Mouse (Mus musculus): ENCODE measurements at regions not wholly inside any gene's neighbourhood (a gene's known extent, or its start where the extent isn't known, plus 50 kb on each side); places are given as distances from the start of the nearest gene placed in this dataset.

- Histone ChIP-seq H3K4me2 (ENCODE audit: low read length) (no peak overlapping the region), H3K4me3 (replicated peaks; ENCODE audit: low read depth, low read length) (no peak overlapping the region), H3K36me3 (ENCODE audit: control insufficient read depth, insufficient read depth, low read length) (no peaks in the 10 kb centered on the region), H3K9me3 (ENCODE audit: control insufficient read depth, low read length) (no peaks in the 10 kb centered on the region), H3K4me1 (ENCODE audit: control insufficient read depth, insufficient read depth, low read length) (no peaks in the 10 kb centered on the region), H3K9ac (replicated peaks; ENCODE audit: low read length) (no peak overlapping the region), H3K27ac (replicated peaks; ENCODE audit: low read depth, low read length) (no peak overlapping the region), H3K27me3 (ENCODE audit: control insufficient read depth, insufficient read depth, low read length) (no peaks in the 10 kb centered on the region)
- DNase-seq, result no peak
- ATAC-seq (ENCODE audit: low FRiP score, low TSS enrichment), result no peak
- 86% methylated on average over 2 of the region's 2 CpGs for WGBS
These were observed 98.0 kb downstream of the Arrdc3 start for GRCm38 (mm10) chr13:80981201-80981600.

DNA sequence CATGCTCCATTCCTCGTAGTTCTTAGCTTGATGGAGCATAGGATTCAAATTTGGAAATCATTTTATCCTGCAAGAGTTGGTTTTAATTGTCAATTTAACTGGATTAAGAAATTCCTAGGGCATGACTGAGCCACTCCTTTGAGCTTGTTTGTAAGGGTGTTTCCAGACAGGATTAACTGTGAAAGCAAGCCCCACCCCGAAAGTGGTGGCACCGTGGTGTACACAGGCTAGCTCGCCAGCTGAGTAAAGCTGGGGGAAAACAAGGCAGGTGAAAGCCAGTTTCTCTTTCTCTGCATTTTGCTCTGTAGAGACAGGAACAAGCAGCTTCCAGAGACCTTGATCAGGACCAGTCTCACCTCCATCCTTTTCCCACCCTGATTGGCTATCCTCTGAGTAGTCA lies 103.5 kb downstream of the Arrdc3 start:
- Histone ChIP-seq H3K9ac (replicated peaks; ENCODE audit: low read length) (no peak overlapping the region), H3K9me3 (ENCODE audit: control insufficient read depth, low read length) (no peaks in the 10 kb centered on the region), H3K36me3 (ENCODE audit: control insufficient read depth, insufficient read depth, low read length) (no peaks in the 10 kb centered on the region), H3K4me3 (replicated peaks; ENCODE audit: low read depth, low read length) (no peak overlapping the region), H3K27me3 (ENCODE audit: control insufficient read depth, insufficient read depth, low read length) (no peaks in the 10 kb centered on the region), H3K27ac (replicated peaks; ENCODE audit: low read depth, low read length) (no peak overlapping the region), H3K4me2 (ENCODE audit: low read length) (no peak overlapping the region), H3K4me1 (ENCODE audit: control insufficient read depth, insufficient read depth, low read length) (no peaks in the 10 kb centered on the region; the same call in 1 of the 2 replicates)
- DNase-seq, result peak; percentile 8
- WGBS, result 10% methylated on average over 4 of the region's 4 CpGs
- no peak for ATAC-seq (ENCODE audit: low FRiP score, low TSS enrichment)

- Histone ChIP-seq H3K4me1 (ENCODE audit: control insufficient read depth, insufficient read depth, low read length) (no peaks in the 10 kb centered on the region; the same call in 1 of the 2 replicates), H3K36me3 (ENCODE audit: control insufficient read depth, insufficient read depth, low read length) (no peaks in the 10 kb centered on the region), H3K4me3 (replicated peaks; ENCODE audit: low read depth, low read length) (no peak overlapping the region), H3K4me2 (ENCODE audit: low read length) (no peak overlapping the region), H3K9ac (replicated peaks; ENCODE audit: low read length) (no peak overlapping the region), H3K27ac (replicated peaks; ENCODE audit: low read depth, low read length) (no peak overlapping the region), H3K9me3 (ENCODE audit: control insufficient read depth, low read length) (no peaks in the 10 kb centered on the region), H3K27me3 (ENCODE audit: control insufficient read depth, insufficient read depth, low read length) (no peaks in the 10 kb centered on the region)
- ATAC-seq (ENCODE audit: low FRiP score, low TSS enrichment) (no peak), DNase-seq (no peak)
- 85% methylated on average over 5 of the region's 5 CpGs for WGBS
These were observed 106.6 kb downstream of the Arrdc3 start for GRCm38 (mm10) chr13:80989756-80990155.

- Histone ChIP-seq H3K9me3 (ENCODE audit: control insufficient read depth, low read length) (no peaks in the 10 kb centered on the region), H3K9ac (replicated peaks; ENCODE audit: low read length) (no peak overlapping the region), H3K4me3 (replicated peaks; ENCODE audit: low read depth, low read length) (no peak overlapping the region), H3K27me3 (ENCODE audit: control insufficient read depth, insufficient read depth, low read length) (no peaks in the 10 kb centered on the region), H3K27ac (replicated peaks; ENCODE audit: low read depth, low read length) (no peak overlapping the region), H3K4me1 (ENCODE audit: control insufficient read depth, insufficient read depth, low read length) (no peaks in the 10 kb centered on the region), H3K36me3 (ENCODE audit: control insufficient read depth, insufficient read depth, low read length) (no peaks in the 10 kb centered on the region), H3K4me2 (ENCODE audit: low read length) (no peak overlapping the region)
- 75% methylated on average over 2 of the region's 2 CpGs for WGBS
- ATAC-seq (ENCODE audit: low FRiP score, low TSS enrichment) (peak; percentile 38; the same call in 1 of the 2 replicates), DNase-seq (no peak)
These were observed 109.2 kb downstream of the Arrdc3 start for GRCm38 (mm10) chr13:80992342-80992741.

DNA sequence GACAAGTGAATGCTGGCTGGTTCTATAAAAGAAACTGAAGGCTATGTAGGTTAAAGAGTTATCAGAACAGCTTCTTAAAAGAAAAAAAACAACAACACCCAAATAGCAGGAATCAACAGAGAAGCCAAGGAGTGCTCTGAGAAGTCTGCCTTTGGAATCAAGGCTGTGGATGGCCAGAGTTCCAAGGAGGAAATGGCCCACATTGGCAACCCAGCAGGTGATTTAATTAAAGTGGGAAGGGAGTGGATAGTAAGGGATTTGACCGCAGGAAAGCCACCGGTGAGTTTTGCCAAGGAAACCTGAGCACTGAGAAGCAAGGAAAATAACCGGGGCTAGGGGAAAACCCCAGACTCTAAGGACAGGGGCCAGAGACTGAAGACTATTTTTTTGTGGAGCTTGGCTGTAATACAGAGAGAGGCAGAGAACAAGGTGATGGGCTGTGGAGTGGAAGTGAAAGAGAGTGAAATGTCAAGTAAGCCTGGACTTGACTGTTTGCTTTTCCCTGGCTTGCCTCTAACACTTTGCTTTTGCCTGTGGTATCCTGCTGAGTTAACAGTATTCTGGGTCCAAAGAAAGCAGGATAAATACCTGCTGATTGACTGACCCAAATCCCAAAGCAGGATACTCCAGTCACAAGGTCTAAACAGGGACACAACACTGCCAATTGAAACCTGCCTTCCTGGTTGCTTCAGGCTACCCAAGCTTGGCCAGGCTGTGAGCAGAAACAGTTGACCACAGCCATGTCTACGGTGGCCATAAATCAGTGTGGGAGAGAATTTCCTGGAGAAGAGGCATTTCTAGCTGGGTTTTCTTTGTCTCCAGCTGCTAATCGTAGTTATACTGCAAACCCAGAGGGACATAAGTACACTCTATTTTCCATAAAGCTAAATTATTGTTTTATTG lies 125.9 kb downstream of the Arrdc3 start:
- no peak overlapping the region for H3K27ac ChIP-seq (replicated peaks; ENCODE audit: low read depth, low read length)
- 54% methylated on average over 5 of the region's 5 CpGs for WGBS
- H3K9me3 ChIP-seq (ENCODE audit: control insufficient read depth, low read length), result no peaks in the 10 kb centered on the region
- no peaks in the 10 kb centered on the region for H3K4me1 ChIP-seq (ENCODE audit: control insufficient read depth, insufficient read depth, low read length)
- H3K36me3 ChIP-seq (ENCODE audit: control insufficient read depth, insufficient read depth, low read length), result no peaks in the 10 kb centered on the region
- no peak for DNase-seq
- H3K27me3 ChIP-seq (ENCODE audit: control insufficient read depth, insufficient read depth, low read length), result no peaks in the 10 kb centered on the region
- no peak overlapping the region for H3K9ac ChIP-seq (replicated peaks; ENCODE audit: low read length)
- no peak for ATAC-seq (ENCODE audit: low FRiP score, low TSS enrichment)
- no peak overlapping the region for H3K4me2 ChIP-seq (ENCODE audit: low read length)
- no peak overlapping the region for H3K4me3 ChIP-seq (replicated peaks; ENCODE audit: low read depth, low read length)

DNA sequence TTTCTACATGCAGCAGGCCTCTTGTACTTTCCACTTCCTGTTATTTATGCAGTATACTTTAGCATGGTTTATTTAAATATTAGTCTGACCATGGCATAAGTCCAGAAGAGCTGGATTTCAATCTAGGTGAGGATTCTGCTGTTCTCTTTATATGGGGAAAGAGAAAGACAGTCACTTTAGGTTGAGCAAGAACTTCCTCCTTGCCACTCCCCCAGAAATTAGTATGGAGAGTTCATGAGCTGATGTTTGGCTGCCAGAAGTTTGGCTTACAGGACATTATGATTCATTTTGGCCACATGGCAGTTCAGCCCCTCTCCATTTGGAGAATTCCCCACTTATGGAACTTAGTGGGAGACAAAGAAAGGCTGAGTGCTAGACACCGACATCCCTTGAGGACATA lies 130.8 kb downstream of the Arrdc3 start:
- no peaks in the 10 kb centered on the region for H3K4me1 ChIP-seq (ENCODE audit: control insufficient read depth, insufficient read depth, low read length)
- no peak overlapping the region for H3K27ac ChIP-seq (replicated peaks; ENCODE audit: low read depth, low read length)
- no peaks in the 10 kb centered on the region for H3K36me3 ChIP-seq (ENCODE audit: control insufficient read depth, insufficient read depth, low read length)
- H3K4me2 ChIP-seq (ENCODE audit: low read length), result no peak overlapping the region
- H3K27me3 ChIP-seq (ENCODE audit: control insufficient read depth, insufficient read depth, low read length), result no peaks in the 10 kb centered on the region
- 89% methylated on average over 1 of the region's 1 CpGs for WGBS
- no peak for DNase-seq
- ATAC-seq (ENCODE audit: low FRiP score, low TSS enrichment), result no peak
- no peaks in the 10 kb centered on the region for H3K9me3 ChIP-seq (ENCODE audit: control insufficient read depth, low read length)
- no peak overlapping the region for H3K9ac ChIP-seq (replicated peaks; ENCODE audit: low read length)
- no peak overlapping the region for H3K4me3 ChIP-seq (replicated peaks; ENCODE audit: low read depth, low read length)

GRCm38 (mm10) chr13:81020106-81020747 lies 137.0 kb downstream of the Arrdc3 start:
- Histone ChIP-seq H3K4me3 (replicated peaks; ENCODE audit: low read depth, low read length) (no peak overlapping the region), H3K4me2 (ENCODE audit: low read length) (no peak overlapping the region), H3K9ac (replicated peaks; ENCODE audit: low read length) (no peak overlapping the region), H3K36me3 (ENCODE audit: control insufficient read depth, insufficient read depth, low read length) (no peaks in the 10 kb centered on the region), H3K27ac (replicated peaks; ENCODE audit: low read depth, low read length) (no peak overlapping the region), H3K27me3 (ENCODE audit: control insufficient read depth, insufficient read depth, low read length) (no peaks in the 10 kb centered on the region), H3K4me1 (ENCODE audit: control insufficient read depth, insufficient read depth, low read length) (no peaks in the 10 kb centered on the region), H3K9me3 (ENCODE audit: control insufficient read depth, low read length) (no peaks in the 10 kb centered on the region)
- DNase-seq, result no peak
- 82% methylated on average over 3 of the region's 3 CpGs for WGBS
- no peak for ATAC-seq (ENCODE audit: low FRiP score, low TSS enrichment)

GRCm38 (mm10) chr13:81020811-81021210 lies 137.6 kb downstream of the Arrdc3 start:
- Histone ChIP-seq H3K27me3 (ENCODE audit: control insufficient read depth, insufficient read depth, low read length) (no peaks in the 10 kb centered on the region), H3K4me3 (replicated peaks; ENCODE audit: low read depth, low read length) (no peak overlapping the region), H3K9ac (replicated peaks; ENCODE audit: low read length) (no peak overlapping the region), H3K36me3 (ENCODE audit: control insufficient read depth, insufficient read depth, low read length) (no peaks in the 10 kb centered on the region), H3K4me2 (ENCODE audit: low read length) (no peak overlapping the region), H3K27ac (replicated peaks; ENCODE audit: low read depth, low read length) (no peak overlapping the region), H3K9me3 (ENCODE audit: control insufficient read depth, low read length) (no peaks in the 10 kb centered on the region), H3K4me1 (ENCODE audit: control insufficient read depth, insufficient read depth, low read length) (no peaks in the 10 kb centered on the region)
- ATAC-seq (ENCODE audit: low FRiP score, low TSS enrichment) (no peak), DNase-seq (no peak)
- WGBS, result 93% methylated on average over 2 of the region's 2 CpGs

- Histone ChIP-seq H3K4me2 (ENCODE audit: low read length) (no peak overlapping the region), H3K4me1 (ENCODE audit: control insufficient read depth, insufficient read depth, low read length) (no peaks in the 10 kb centered on the region), H3K27ac (replicated peaks; ENCODE audit: low read depth, low read length) (no peak overlapping the region), H3K4me3 (replicated peaks; ENCODE audit: low read depth, low read length) (no peak overlapping the region), H3K36me3 (ENCODE audit: control insufficient read depth, insufficient read depth, low read length) (no peaks in the 10 kb centered on the region), H3K9ac (replicated peaks; ENCODE audit: low read length) (no peak overlapping the region), H3K27me3 (ENCODE audit: control insufficient read depth, insufficient read depth, low read length) (no peaks in the 10 kb centered on the region), H3K9me3 (ENCODE audit: control insufficient read depth, low read length) (no peaks in the 10 kb centered on the region)
- no peak for DNase-seq
- ATAC-seq (ENCODE audit: low FRiP score, low TSS enrichment), result no peak
- WGBS, result 83% methylated on average over 1 of the region's 1 CpGs
These were observed 139.2 kb downstream of the Arrdc3 start for GRCm38 (mm10) chr13:81022410-81022809.
